Mouse (Mus musculus): ENCODE measurements around the gene Vsig1. TPM values are rescaled to one million over a fixed set of nuclear protein-coding genes. Genes with fewer than 3 reads are reported as not detected.

Vsig1 gene
- polyA plus RNA-seq (2012; rRNA removed) = 0.06 and 0.11 TPM in 2 replicates

- TF ChIP-seq POLR2A (IDR thresholded peaks at IDR 0.05; ENCODE audit: low read depth, low read length) (no peak), CTCF (conservative IDR thresholded peaks at IDR 0.05; ENCODE audit: insufficient read depth, insufficient read length, low read depth, low read length) (no peak)
- H3K4me1 ChIP-seq (ENCODE audit: control insufficient read depth, insufficient read depth, low read length) = no peaks in the 10 kb centered on the region
- no peak for DNase-seq
- 67% methylated on average over 7 of the region's 7 CpGs for WGBS
- H3K27me3 ChIP-seq (replicated peaks; ENCODE audit: control insufficient read depth, insufficient read depth, low read length) = no peaks in the 10 kb centered on the region
- no peak within 1 kb of the TSS for H3K4me3 ChIP-seq (ENCODE audit: insufficient read depth, low read depth, low read length)
- no peaks in the 10 kb centered on the region for H3K36me3 ChIP-seq (ENCODE audit: control insufficient read depth, insufficient read depth, low read length)
- H3K27ac ChIP-seq (ENCODE audit: insufficient read depth, low read depth, low read length) = no peak within 1 kb of the TSS
These were observed at the start of gene Vsig1 for GRCm38 (mm10) chrX:140907360-140907759. Gene Vsig1 (plus strand): TSS chrX:140907608.

- no peak overlapping the region for H3K4me3 ChIP-seq (ENCODE audit: insufficient read depth, low read depth, low read length)
- no peaks in the 10 kb centered on the region for H3K27me3 ChIP-seq (replicated peaks; ENCODE audit: control insufficient read depth, insufficient read depth, low read length)
- H3K27ac ChIP-seq (ENCODE audit: insufficient read depth, low read depth, low read length) = no peak overlapping the region
- no peaks in the 10 kb centered on the region for H3K36me3 ChIP-seq (ENCODE audit: control insufficient read depth, insufficient read depth, low read length)
- no peak for DNase-seq
- H3K4me1 ChIP-seq (ENCODE audit: control insufficient read depth, insufficient read depth, low read length) = no peaks in the 10 kb centered on the region
- 95% methylated on average over 6 of the region's 6 CpGs for WGBS
- no peak for TF ChIP-seq CTCF (conservative IDR thresholded peaks at IDR 0.05; ENCODE audit: insufficient read depth, insufficient read length, low read depth, low read length)
- no peak for TF ChIP-seq POLR2A (IDR thresholded peaks at IDR 0.05; ENCODE audit: low read depth, low read length)
These were observed 44.6 kb upstream of the Vsig1 start for GRCm38 (mm10) chrX:140862760-140863159.

DNA sequence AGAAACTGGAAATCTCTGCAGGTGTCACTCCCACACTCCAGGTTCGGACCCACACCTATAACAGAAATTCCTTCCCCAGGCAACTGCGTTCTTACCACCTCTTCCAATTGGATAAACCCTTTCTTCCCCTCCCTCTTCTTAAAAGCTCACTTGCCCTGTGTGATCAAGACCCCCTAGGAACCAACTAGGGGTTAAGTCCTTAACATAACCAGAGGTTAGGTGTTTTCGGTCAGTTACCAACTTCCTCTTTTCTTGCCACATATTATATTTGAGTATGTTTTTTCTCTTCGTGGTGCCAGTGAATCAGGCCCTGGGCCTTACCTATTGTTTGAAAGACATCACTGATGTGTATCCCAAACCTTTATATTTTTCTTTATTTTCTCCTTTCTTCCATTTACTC is 44.0 kb upstream of the Vsig1 start:
- no peaks in the 10 kb centered on the region for H3K4me1 ChIP-seq (ENCODE audit: control insufficient read depth, insufficient read depth, low read length)
- no peaks in the 10 kb centered on the region for H3K27me3 ChIP-seq (replicated peaks; ENCODE audit: control insufficient read depth, insufficient read depth, low read length)
- H3K36me3 ChIP-seq (ENCODE audit: control insufficient read depth, insufficient read depth, low read length) = no peaks in the 10 kb centered on the region
- 88% methylated on average over 4 of the region's 4 CpGs for WGBS
- no peak for DNase-seq
- H3K4me3 ChIP-seq (ENCODE audit: insufficient read depth, low read depth, low read length) = no peak overlapping the region
- TF ChIP-seq CTCF (conservative IDR thresholded peaks at IDR 0.05; ENCODE audit: insufficient read depth, insufficient read length, low read depth, low read length) (no peak), POLR2A (IDR thresholded peaks at IDR 0.05; ENCODE audit: low read depth, low read length) (no peak)
- no peak overlapping the region for H3K27ac ChIP-seq (ENCODE audit: insufficient read depth, low read depth, low read length)

DNA sequence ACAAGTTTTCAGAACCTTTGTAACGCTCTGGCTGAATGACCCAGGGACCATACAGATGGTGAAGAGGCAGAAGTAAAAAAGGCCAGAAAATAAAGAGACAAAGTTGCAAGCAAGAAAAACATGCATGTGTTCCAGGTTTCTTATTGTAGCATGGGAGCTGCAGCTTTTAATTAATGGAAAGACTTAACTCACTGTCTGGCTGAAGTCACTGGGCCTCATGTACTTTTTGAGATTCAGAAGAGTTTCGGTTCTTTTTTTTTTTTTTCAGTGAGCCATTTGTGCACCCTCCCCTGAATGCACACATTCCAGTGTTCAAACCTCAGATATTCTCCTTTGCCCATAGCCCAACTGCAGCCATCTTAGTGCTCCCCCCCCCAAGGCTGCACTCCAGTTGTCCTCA is 20.2 kb upstream of the Vsig1 start:
- TF ChIP-seq CTCF (conservative IDR thresholded peaks at IDR 0.05; ENCODE audit: insufficient read depth, insufficient read length, low read depth, low read length) = no peak
- no peak for TF ChIP-seq POLR2A (IDR thresholded peaks at IDR 0.05; ENCODE audit: low read depth, low read length)
- Histone ChIP-seq H3K4me1 (ENCODE audit: control insufficient read depth, insufficient read depth, low read length) (no peaks in the 10 kb centered on the region), H3K27me3 (replicated peaks; ENCODE audit: control insufficient read depth, insufficient read depth, low read length) (no peaks in the 10 kb centered on the region), H3K27ac (ENCODE audit: insufficient read depth, low read depth, low read length) (no peak overlapping the region), H3K36me3 (ENCODE audit: control insufficient read depth, insufficient read depth, low read length) (no peaks in the 10 kb centered on the region), H3K4me3 (ENCODE audit: insufficient read depth, low read depth, low read length) (no peak overlapping the region)
- DNase-seq = no peak
- WGBS = 90% methylated on average over 2 of the region's 2 CpGs

DNA sequence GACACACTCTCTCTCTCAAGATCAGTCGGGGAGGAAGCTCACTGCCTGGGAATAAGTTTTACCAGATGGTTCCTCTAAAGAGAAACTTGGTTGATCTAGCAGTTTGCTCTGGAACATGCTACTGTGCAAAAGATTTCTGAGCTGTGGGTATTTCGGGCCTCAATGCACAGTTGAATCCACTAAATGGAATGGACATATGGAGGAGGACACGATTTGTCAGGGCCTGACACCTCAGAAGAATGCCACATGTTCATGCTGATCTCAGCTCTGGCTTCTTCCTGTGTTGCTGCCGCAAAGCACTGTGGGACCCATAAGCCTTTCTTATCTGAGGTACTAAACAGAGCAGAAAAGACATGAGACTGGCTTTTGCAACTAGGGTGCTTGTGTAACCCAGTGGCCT is 15.6 kb upstream of the Vsig1 start:
- Histone ChIP-seq H3K4me1 (ENCODE audit: control insufficient read depth, insufficient read depth, low read length) (no peaks in the 10 kb centered on the region), H3K27me3 (replicated peaks; ENCODE audit: control insufficient read depth, insufficient read depth, low read length) (no peaks in the 10 kb centered on the region), H3K4me3 (ENCODE audit: insufficient read depth, low read depth, low read length) (no peak overlapping the region), H3K36me3 (ENCODE audit: control insufficient read depth, insufficient read depth, low read length) (no peaks in the 10 kb centered on the region), H3K27ac (ENCODE audit: insufficient read depth, low read depth, low read length) (no peak overlapping the region)
- TF ChIP-seq CTCF (conservative IDR thresholded peaks at IDR 0.05; ENCODE audit: insufficient read depth, insufficient read length, low read depth, low read length) (no peak), POLR2A (IDR thresholded peaks at IDR 0.05; ENCODE audit: low read depth, low read length) (no peak)
- WGBS = 69% methylated on average over 4 of the region's 4 CpGs
- DNase-seq = no peak

DNA sequence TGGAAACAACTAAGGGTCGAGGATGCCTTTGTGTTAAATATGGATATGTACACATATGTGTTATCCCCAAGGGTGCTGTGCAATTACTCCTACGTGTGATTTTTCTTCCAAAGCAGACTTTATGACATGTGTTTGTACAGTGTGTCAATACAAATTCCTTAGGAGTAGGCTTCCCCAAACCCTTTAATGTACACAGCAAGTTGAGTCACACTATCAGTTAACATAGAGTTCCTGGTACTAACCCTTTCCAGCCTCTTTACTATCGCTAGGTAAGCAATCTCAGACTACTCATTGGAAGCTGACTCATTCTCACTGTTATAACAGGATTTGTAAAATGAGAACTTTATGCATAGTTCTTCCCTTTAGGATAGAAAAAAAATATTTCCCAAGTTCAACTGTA is 3.9 kb upstream of the Vsig1 start:
- WGBS = 86% methylated on average over 3 of the region's 3 CpGs
- Histone ChIP-seq H3K4me3 (ENCODE audit: insufficient read depth, low read depth, low read length) (no peak overlapping the region), H3K4me1 (ENCODE audit: control insufficient read depth, insufficient read depth, low read length) (no peaks in the 10 kb centered on the region), H3K27ac (ENCODE audit: insufficient read depth, low read depth, low read length) (no peak overlapping the region), H3K36me3 (ENCODE audit: control insufficient read depth, insufficient read depth, low read length) (no peaks in the 10 kb centered on the region), H3K27me3 (replicated peaks; ENCODE audit: control insufficient read depth, insufficient read depth, low read length) (no peaks in the 10 kb centered on the region)
- DNase-seq = no peak
- TF ChIP-seq CTCF (conservative IDR thresholded peaks at IDR 0.05; ENCODE audit: insufficient read depth, insufficient read length, low read depth, low read length) (no peak), POLR2A (IDR thresholded peaks at IDR 0.05; ENCODE audit: low read depth, low read length) (no peak)

DNA sequence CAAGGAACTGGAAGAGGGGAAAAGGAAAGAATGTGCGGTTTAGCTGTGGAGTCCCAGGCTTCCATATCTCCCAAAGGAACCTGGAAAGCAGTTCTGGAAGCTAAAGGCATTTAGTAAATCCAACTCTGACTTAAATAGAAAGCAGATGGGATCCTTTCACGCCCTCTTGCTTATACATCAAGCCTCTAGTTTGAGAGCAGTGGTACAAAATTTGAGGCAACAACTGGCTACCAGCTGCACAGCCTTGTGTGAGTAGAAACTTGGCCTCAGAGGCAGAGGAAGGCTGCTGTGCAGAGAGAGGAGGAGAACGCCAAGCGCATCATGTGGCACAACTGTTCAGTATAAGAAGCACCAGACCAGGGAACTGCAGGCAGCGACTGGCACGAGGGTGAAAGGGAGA is 13.9 kb downstream of the Vsig1 start:
- H3K27ac ChIP-seq (ENCODE audit: insufficient read depth, low read depth, low read length) = no peak overlapping the region
- no peaks in the 10 kb centered on the region for H3K36me3 ChIP-seq (ENCODE audit: control insufficient read depth, insufficient read depth, low read length)
- no peaks in the 10 kb centered on the region for H3K27me3 ChIP-seq (replicated peaks; ENCODE audit: control insufficient read depth, insufficient read depth, low read length)
- no peaks in the 10 kb centered on the region for H3K4me1 ChIP-seq (ENCODE audit: control insufficient read depth, insufficient read depth, low read length)
- WGBS = 86% methylated on average over 6 of the region's 6 CpGs
- no peak overlapping the region for H3K4me3 ChIP-seq (ENCODE audit: insufficient read depth, low read depth, low read length)
- TF ChIP-seq CTCF (conservative IDR thresholded peaks at IDR 0.05; ENCODE audit: insufficient read depth, insufficient read length, low read depth, low read length) (no peak), POLR2A (IDR thresholded peaks at IDR 0.05; ENCODE audit: low read depth, low read length) (no peak)
- no peak for DNase-seq

GRCm38 (mm10) chrX:140932066-140932465 is 24.7 kb downstream of the Vsig1 start:
- Histone ChIP-seq H3K4me1 (ENCODE audit: control insufficient read depth, insufficient read depth, low read length) (no peaks in the 10 kb centered on the region), H3K4me3 (ENCODE audit: insufficient read depth, low read depth, low read length) (no peak overlapping the region), H3K36me3 (ENCODE audit: control insufficient read depth, insufficient read depth, low read length) (no peaks in the 10 kb centered on the region), H3K27me3 (replicated peaks; ENCODE audit: control insufficient read depth, insufficient read depth, low read length) (no peaks in the 10 kb centered on the region), H3K27ac (ENCODE audit: insufficient read depth, low read depth, low read length) (no peak overlapping the region)
- WGBS = 69% methylated on average over 3 of the region's 3 CpGs
- DNase-seq = no peak
- TF ChIP-seq POLR2A (IDR thresholded peaks at IDR 0.05; ENCODE audit: low read depth, low read length) (no peak), CTCF (conservative IDR thresholded peaks at IDR 0.05; ENCODE audit: insufficient read depth, insufficient read length, low read depth, low read length) (no peak)

Measured in kidney, adult 2 months (tissue).